Mouse (Mus musculus): ENCODE measurements around the gene Gm13762. TPM values are rescaled to one million over a fixed set of nuclear protein-coding genes. Genes with fewer than 3 reads are reported as not detected.
"Not testable (repeated sequence)": the region's sequence is repeated elsewhere in the genome, so short reads cannot be mapped to it uniquely, and the experiment has no call there.

Gene Gm13762
- not detected for total RNA-seq (2022)

DNA sequence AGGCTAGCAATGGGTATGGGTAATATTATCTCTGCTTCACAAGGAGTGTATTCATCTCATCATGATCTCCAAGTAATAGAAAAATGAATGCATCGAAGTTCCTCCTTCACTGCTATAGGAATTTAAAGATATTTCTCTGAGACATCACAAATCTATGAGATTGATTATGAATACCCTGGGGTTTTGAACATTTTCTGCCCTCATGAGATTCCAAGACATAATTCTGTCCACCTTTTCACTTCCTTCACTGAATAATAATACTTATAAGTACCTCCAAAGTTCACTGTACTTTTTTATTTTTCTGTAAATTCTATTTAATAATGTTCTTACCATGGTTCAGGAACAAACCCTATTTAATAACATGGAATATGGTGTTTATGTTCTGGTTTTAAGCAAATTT is at the start of gene Gm13762:
Gm13762 (minus strand) TSS at position 101 of the 400 bp plus-strand sequence.
- DNase-seq (ENCODE audit: low spot score in 2 of 2) = no peak

DNA sequence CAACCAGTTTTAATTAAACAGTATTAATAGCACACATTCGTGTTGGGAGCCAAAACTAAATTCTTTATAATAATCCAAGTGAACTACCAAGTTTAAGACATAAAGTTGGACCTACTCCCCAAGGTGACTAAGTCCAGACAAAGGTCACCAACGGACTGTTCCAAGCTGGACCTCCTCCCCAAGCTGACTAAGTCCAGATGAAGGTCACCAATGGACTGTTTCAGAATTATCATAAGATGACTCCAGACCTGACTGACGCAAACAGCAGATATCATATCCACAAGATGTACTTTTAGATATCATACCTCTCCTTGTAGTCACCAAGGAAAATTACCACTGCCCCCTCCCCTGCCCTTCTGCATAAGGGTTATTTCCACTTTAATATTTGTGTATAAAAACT is 41.4 kb upstream of the Gm13762 start:
- not testable (repeated sequence) for DNase-seq (ENCODE audit: low spot score in 2 of 2)

DNA sequence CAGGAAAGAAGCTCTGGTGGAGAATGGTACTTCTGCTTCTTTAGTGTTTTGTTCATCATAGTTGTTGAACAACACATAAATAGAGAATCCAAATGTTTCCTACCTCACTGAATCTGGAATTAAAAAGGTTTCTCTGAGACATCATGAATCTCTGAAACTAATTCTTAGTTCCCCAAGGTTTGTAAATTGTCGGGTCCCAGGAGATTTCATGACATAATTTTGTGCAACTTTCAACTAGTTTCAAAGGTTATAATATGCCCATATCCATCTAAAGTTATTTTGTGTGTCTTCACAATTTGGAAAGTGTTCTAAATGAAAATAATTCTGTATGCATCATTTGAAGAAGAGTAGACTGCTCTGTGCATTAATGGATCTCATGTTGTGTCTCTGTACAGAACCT is 38.2 kb upstream of the Gm13762 start, which contains the start of gene Olfr1216:
Olfr1216 (minus strand) TSS at position 101 of the 400 bp plus-strand sequence.
- no peak for DNase-seq (ENCODE audit: low spot score in 2 of 2)

- DNase-seq (ENCODE audit: low spot score in 2 of 2) = no peak
These were observed 26.8 kb upstream of the Gm13762 start, which contains the start of gene Olfr1215 for GRCm38 (mm10) chr2:89006873-89007272. TSS of gene Olfr1215 (minus strand) at chr2:89006973.

DNA sequence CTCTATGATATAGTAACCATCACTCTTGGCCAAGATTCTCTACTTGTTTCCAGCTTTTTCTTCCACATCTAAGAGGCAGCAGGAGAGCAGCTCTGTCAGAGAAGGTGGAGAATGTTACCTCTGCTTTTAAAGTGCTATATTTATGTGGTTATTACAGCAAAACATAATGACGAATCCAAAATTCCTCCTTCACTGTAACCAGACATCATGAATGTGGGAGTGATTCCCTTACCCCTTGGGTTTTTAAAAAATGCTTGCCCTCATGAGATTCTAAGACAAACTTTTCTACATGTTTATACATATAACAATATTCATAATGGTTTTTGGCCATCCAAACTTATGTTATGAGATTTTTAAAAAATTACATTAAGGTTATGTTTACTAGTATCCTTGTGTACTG is 12.5 kb upstream of the Gm13762 start, which contains the start of gene Olfr1214:
Olfr1214 (minus strand) TSS at position 101 of the 400 bp plus-strand sequence.
- DNase-seq (ENCODE audit: low spot score in 2 of 2) = no peak

DNA sequence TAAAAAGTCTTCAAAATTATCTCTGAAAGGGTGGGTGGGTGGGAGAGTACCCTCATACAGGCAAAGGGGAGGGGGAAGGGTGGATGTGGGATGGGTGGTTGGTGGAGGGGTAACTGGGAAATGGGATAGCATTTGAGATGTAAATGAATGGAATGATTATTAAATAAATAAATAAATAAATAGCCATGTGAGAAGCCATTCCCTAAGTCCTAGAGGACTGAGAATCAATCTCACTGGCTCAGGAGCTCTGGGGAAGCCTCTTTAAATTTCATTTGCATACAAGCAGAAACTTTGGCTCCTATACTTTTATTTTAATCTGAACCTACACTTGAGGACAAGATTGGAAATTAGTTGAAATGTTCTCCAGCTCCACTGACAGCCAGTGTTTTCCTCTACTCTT is 26.4 kb downstream of the Gm13762 start, which contains the start of gene Olfr1212:
Olfr1212 (plus strand) TSS at position 301 of the 400 bp plus-strand sequence.
- DNase-seq (ENCODE audit: low spot score in 2 of 2) = no peak

GRCm38 (mm10) chr2:88938011-88938410 is 42.1 kb downstream of the Gm13762 start, which contains the start of gene Olfr1211:
TSS of gene Olfr1211 (minus strand) at chr2:88938111.
- no peak for DNase-seq (ENCODE audit: low spot score in 2 of 2)

Other genes with a start within 250 kb of the Gm13762 start
- gene Olfr1197, start 247.9 kb downstream of the Gm13762 start, total RNA-seq (2022) = not detected
- gene Olfr1198, start 228.9 kb downstream of the Gm13762 start, total RNA-seq (2022) = not detected
- not detected for gene Olfr1199, start 219.8 kb downstream of the Gm13762 start, total RNA-seq (2022)
- gene Olfr1200, start 209.8 kb downstream of the Gm13762 start, total RNA-seq (2022) = not detected
- gene Olfr1201, start 187.2 kb downstream of the Gm13762 start, total RNA-seq (2022) = not detected
- gene Olfr1202, start 165.8 kb downstream of the Gm13762 start, total RNA-seq (2022) = not detected
- not detected for gene Olfr1205, start 150.5 kb downstream of the Gm13762 start, total RNA-seq (2022)
- not detected for gene Olfr1204, start 131.0 kb downstream of the Gm13762 start, total RNA-seq (2022)
- gene Olfr1206, start 117.0 kb downstream of the Gm13762 start, total RNA-seq (2022) = not detected
- not detected for gene Olfr1208, start 78.0 kb downstream of the Gm13762 start, total RNA-seq (2022)
- gene Olfr1209, start 65.1 kb downstream of the Gm13762 start, total RNA-seq (2022) = not detected
- not detected for gene Olfr1211, start 42.2 kb downstream of the Gm13762 start, total RNA-seq (2022)
- not detected for gene Olfr1212, start 26.3 kb downstream of the Gm13762 start, total RNA-seq (2022)
- not detected for gene Olfr1214, start 12.4 kb upstream of the Gm13762 start, total RNA-seq (2022)
- gene Olfr1215, start 26.7 kb upstream of the Gm13762 start, total RNA-seq (2022) = not detected
- gene Olfr1216, start 38.1 kb upstream of the Gm13762 start, total RNA-seq (2022) = not detected
- gene Olfr1217, start 51.8 kb upstream of the Gm13762 start, total RNA-seq (2022) = not detected
- gene Olfr1218, start 80.9 kb upstream of the Gm13762 start, total RNA-seq (2022) = not detected
- not detected for gene Olfr1219, start 103.2 kb upstream of the Gm13762 start, total RNA-seq (2022)
- not detected for gene Olfr1220, start 126.6 kb upstream of the Gm13762 start, total RNA-seq (2022)
- gene Olfr1221, start 137.0 kb upstream of the Gm13762 start, total RNA-seq (2022) = not detected
- gene Olfr1222, start 152.8 kb upstream of the Gm13762 start, total RNA-seq (2022) = not detected
- not detected for gene Olfr1223, start 171.3 kb upstream of the Gm13762 start, total RNA-seq (2022)
- not detected for gene Olfr1224-ps1, start 183.8 kb upstream of the Gm13762 start, total RNA-seq (2022)
- not detected for gene Olfr1225, start 194.4 kb upstream of the Gm13762 start, total RNA-seq (2022)
- gene Olfr1226, start 219.8 kb upstream of the Gm13762 start, total RNA-seq (2022) = not detected

Data from left cerebral cortex, adult 8-10 months (tissue).